Mouse (Mus musculus) E14TG2a.4 (cell line): ENCODE data around the gene Glt8d1.

Experiments used
- CTCF ChIP-seq: conservative IDR thresholded peaks from 2 replicates; pipeline ENCODE4 v1.5.1; 2014; ENCODE audit warnings: low read length
- NANOG ChIP-seq: IDR thresholded peaks from 2 replicates; pipeline ENCODE4 v1.6.1; 2014; ENCODE audit warnings: borderline replicate concordance, low read length, mixed read lengths

GRCm38 (mm10) chr14:30974204-30974603 lies 27.0 kb upstream of the Glt8d1 start:
- no peak for TF ChIP-seq CTCF
- TF ChIP-seq NANOG = no peak
